Mouse (Mus musculus) lung, postnatal 0 days (tissue): ENCODE results near the gene Ppfia4. TPM values are rescaled to one million over a fixed set of nuclear protein-coding genes. Genes with fewer than 3 reads are reported as not detected.
A peak's percentile ranks its signal among the peaks of the same experiment; 100 is the strongest.

Experiments used
- ATAC-seq: fragments of 200-750 bp; cut with Nextera tagmentation; 2 replicates; pipeline ENCODE4 v1.8.0; 2017; ENCODE audit warnings: moderate library complexity
- DNase-seq: peaks from one replicate; pipeline ENCODE4 v3.0.0-alpha.2; 2016; ENCODE audit warnings: low spot score
- H3K27ac ChIP-seq: fragments of 300-500 bp; sonication (generic); 2 replicates; pipeline ENCODE4 v1.5.1; 2014; ENCODE audit warnings: antibody characterized with exemption, mild to moderate bottlenecking, low read length, mixed read lengths
- H3K27me3 ChIP-seq: fragments of 300-500 bp; sonication (generic); replicated peaks from 2 replicates; pipeline ENCODE4 v1.6.1; 2014; ENCODE audit warnings: low read length, mixed read lengths; ENCODE audit not compliant: insufficient read depth
- H3K36me3 ChIP-seq: fragments of 300-500 bp; sonication (generic); 2 replicates; pipeline ENCODE4 v1.6.1; 2014; ENCODE audit warnings: low read length, mixed read lengths; ENCODE audit not compliant: insufficient read depth
- H3K4me1 ChIP-seq: fragments of 300-500 bp; sonication (generic); 2 replicates; pipeline ENCODE4 v1.6.1; 2014; ENCODE audit warnings: antibody characterized with exemption, low read depth, low read length, mixed read lengths; ENCODE audit not compliant: insufficient read depth
- H3K4me2 ChIP-seq: fragments of 300-500 bp; sonication (generic); replicated peaks from 2 replicates; pipeline ENCODE4 v1.6.1; 2014; ENCODE audit warnings: low read depth, mild to moderate bottlenecking, low read length, moderate library complexity, mixed read lengths
- H3K4me3 ChIP-seq: fragments of 300-500 bp; sonication (generic); 2 replicates; pipeline ENCODE4 v1.5.1; 2014; ENCODE audit warnings: low read depth, low read length
- H3K9ac ChIP-seq: fragments of 300-500 bp; sonication (generic); replicated peaks from 2 replicates; pipeline ENCODE4 v1.6.1; 2014; ENCODE audit warnings: low read depth, mild to moderate bottlenecking
- H3K9me3 ChIP-seq: fragments of 300-500 bp; sonication (generic); 2 replicates; pipeline ENCODE4 v1.6.1; 2016; ENCODE audit warnings: low read length, mixed read lengths
- CTCF ChIP-seq: IDR thresholded peaks from 2 replicates; pipeline ENCODE4 v1.5.1; 2016; ENCODE audit warnings: antibody characterized with exemption, mild to moderate bottlenecking
- EP300 ChIP-seq: IDR thresholded peaks from 2 replicates; pipeline ENCODE4 v1.6.1; 2016; ENCODE audit warnings: antibody characterized with exemption, mild to moderate bottlenecking, control low read depth
- WGBS: fragments of 180-500 bp; shearing (Covaris S2); extraction: QIAGEN DNeasy Blood & Tissue Kit; methylation state at CpG from one replicate; pipeline ENCODE4 v1.1.7; 2014; 5-methylcytosine and 5-hydroxymethylcytosine counted together
- polyA plus RNA-seq: library from polyadenylated mRNA; unstranded; fragments of >200 nt; fragmentation: Nextera tagmentation; extraction: Ambion mirVana; gene quantifications from 2 replicates; pipeline ENCODE4 v1.2.1, GENCODE M21; 2015

The Ppfia4 gene
- polyA plus RNA-seq, 1 experiment from 2014 or later = 4.5 TPM

DNA sequence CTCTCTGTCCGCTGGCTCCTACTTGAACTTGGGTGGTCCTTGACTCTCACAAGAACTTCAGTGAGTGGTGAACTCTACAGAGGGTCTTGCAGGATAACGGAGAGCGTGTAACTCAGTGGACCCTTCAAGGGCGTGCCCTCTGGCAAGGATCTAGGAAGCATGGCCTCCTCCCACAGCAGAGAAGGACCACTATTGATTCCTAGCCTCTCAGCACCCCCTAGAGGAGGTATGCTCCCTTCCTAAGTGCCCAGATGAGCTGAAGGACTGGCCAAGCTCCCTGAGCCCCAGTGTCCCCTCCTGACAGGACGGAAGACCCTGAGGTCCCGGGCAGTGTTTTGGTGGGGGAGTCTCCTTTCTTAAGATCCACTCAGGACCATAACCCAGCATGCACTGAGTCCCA lies 10.1 kb downstream of the Ppfia4 start:
- Histone ChIP-seq H3K27me3 (no peaks in the 10 kb centered on the region), H3K4me1 (no peaks in the 10 kb centered on the region), H3K9ac (no peak overlapping the region), H3K4me2 (no peak overlapping the region), H3K27ac (no peak overlapping the region), H3K36me3 (no peaks in the 10 kb centered on the region), H3K9me3 (no peaks in the 10 kb centered on the region), H3K4me3 (no peak overlapping the region)
- TF ChIP-seq CTCF (peak; percentile 74), EP300 (no peak)
- 69% methylated on average over 6 of the region's 6 CpGs for WGBS
- DNase-seq (peak; percentile 57), ATAC-seq (peak; percentile 72)

DNA sequence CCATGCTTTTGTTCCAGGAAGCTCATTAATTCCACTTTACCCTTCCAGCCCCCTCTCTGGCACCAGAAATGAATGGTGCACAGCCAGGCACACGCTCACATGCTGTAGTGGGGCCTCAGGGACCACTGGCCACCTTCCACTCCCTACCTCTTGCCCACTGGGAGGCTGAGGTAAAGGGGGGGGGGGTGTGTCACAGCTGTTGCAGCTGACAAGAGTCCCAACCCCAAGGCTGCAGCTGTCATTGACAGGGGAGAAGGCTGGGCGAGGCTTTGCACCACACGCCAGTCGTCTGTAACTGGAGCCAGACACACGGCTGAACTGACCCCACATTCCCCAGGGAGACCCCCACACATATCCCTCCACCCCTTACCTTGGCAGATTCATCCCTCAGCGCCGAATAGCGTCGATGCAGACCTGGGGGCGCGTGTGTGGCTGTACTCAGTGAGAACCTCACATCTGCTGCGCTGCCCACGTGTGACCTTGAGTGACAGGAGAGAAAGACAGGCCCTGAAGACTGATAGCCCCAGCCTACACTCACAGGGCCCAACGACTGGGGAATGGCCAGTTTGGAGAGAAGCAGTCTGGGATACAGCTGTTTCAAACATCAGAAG lies 11.9 kb downstream of the Ppfia4 start:
- no peak overlapping the region for H3K27ac ChIP-seq
- no peak for ATAC-seq
- no peak overlapping the region for H3K4me3 ChIP-seq
- TF ChIP-seq CTCF = no peak
- TF ChIP-seq EP300 = no peak
- H3K9ac ChIP-seq = no peak overlapping the region
- H3K36me3 ChIP-seq = no peaks in the 10 kb centered on the region
- H3K9me3 ChIP-seq = no peaks in the 10 kb centered on the region
- H3K4me2 ChIP-seq = no peak overlapping the region
- H3K27me3 ChIP-seq = no peaks in the 10 kb centered on the region
- 56% methylated on average over 14 of the region's 14 CpGs for WGBS
- H3K4me1 ChIP-seq = no peaks in the 10 kb centered on the region
- no peak for DNase-seq

GRCm38 (mm10) chr1:134318261-134318660 lies 14.5 kb downstream of the Ppfia4 start:
- Histone ChIP-seq H3K9me3 (no peaks in the 10 kb centered on the region), H3K36me3 (no peaks in the 10 kb centered on the region), H3K4me1 (no peaks in the 10 kb centered on the region), H3K4me3 (no peak overlapping the region), H3K9ac (no peak overlapping the region), H3K4me2 (no peak overlapping the region), H3K27ac (no peak overlapping the region), H3K27me3 (no peaks in the 10 kb centered on the region)
- 81% methylated on average over 5 of the region's 5 CpGs for WGBS
- TF ChIP-seq CTCF (no peak), EP300 (no peak)
- ATAC-seq (no peak), DNase-seq (no peak)

GRCm38 (mm10) chr1:134316361-134316760 lies 16.4 kb downstream of the Ppfia4 start:
- Histone ChIP-seq H3K27ac (no peak overlapping the region), H3K27me3 (no peaks in the 10 kb centered on the region), H3K4me2 (no peak overlapping the region), H3K4me1 (no peaks in the 10 kb centered on the region), H3K9me3 (no peaks in the 10 kb centered on the region), H3K36me3 (no peaks in the 10 kb centered on the region), H3K9ac (no peak overlapping the region), H3K4me3 (no peak overlapping the region)
- no peak for TF ChIP-seq EP300
- TF ChIP-seq CTCF = no peak
- 80% methylated on average over 9 of the region's 9 CpGs for WGBS
- DNase-seq (no peak), ATAC-seq (no peak)

GRCm38 (mm10) chr1:134315181-134315580 lies 17.5 kb downstream of the Ppfia4 start:
- Histone ChIP-seq H3K4me2 (no peak overlapping the region), H3K4me1 (no peaks in the 10 kb centered on the region), H3K27me3 (no peaks in the 10 kb centered on the region), H3K27ac (no peak overlapping the region), H3K4me3 (no peak overlapping the region), H3K9me3 (no peaks in the 10 kb centered on the region), H3K36me3 (no peaks in the 10 kb centered on the region), H3K9ac (no peak overlapping the region)
- ATAC-seq (no peak), DNase-seq (no peak)
- WGBS = 76% methylated on average over 5 of the region's 5 CpGs
- no peak for TF ChIP-seq CTCF
- no peak for TF ChIP-seq EP300

DNA sequence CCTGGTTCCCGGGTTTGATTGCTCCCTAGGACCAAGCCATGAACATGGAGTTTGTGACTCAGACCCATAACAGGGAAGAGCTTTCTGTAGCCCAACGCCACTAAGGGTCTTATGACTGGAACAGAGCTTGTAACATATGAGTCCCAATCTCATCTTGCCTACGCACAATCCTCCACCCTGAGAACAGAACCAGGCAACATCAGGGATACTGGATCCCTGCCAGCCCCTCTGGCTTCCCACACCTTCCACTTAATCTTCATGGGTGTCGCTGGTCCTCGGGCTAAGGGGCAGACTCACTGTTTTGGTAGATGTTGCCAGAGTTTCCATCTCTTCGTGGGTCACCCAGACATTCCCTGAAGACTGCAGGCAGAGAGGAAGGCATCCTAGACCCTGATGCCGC lies 21.0 kb downstream of the Ppfia4 start:
- no peaks in the 10 kb centered on the region for H3K27me3 ChIP-seq
- TF ChIP-seq EP300 = no peak
- no peak for TF ChIP-seq CTCF
- no peak overlapping the region for H3K9ac ChIP-seq
- H3K4me2 ChIP-seq = no peak overlapping the region
- no peak overlapping the region for H3K27ac ChIP-seq
- no peaks in the 10 kb centered on the region for H3K4me1 ChIP-seq
- H3K9me3 ChIP-seq = no peaks in the 10 kb centered on the region
- WGBS = 82% methylated on average over 7 of the region's 7 CpGs
- ATAC-seq = no peak
- H3K4me3 ChIP-seq = no peak overlapping the region
- no peak for DNase-seq
- H3K36me3 ChIP-seq = no peaks in the 10 kb centered on the region

GRCm38 (mm10) chr1:134310729-134311128 lies 22.0 kb downstream of the Ppfia4 start:
- no peak overlapping the region for H3K4me3 ChIP-seq
- 89% methylated on average over 3 of the region's 3 CpGs for WGBS
- no peak overlapping the region for H3K9ac ChIP-seq
- H3K4me1 ChIP-seq = no peaks in the 10 kb centered on the region
- H3K27me3 ChIP-seq = no peaks in the 10 kb centered on the region
- TF ChIP-seq CTCF = no peak
- no peak for TF ChIP-seq EP300
- H3K4me2 ChIP-seq = no peak overlapping the region
- no peaks in the 10 kb centered on the region for H3K9me3 ChIP-seq
- H3K27ac ChIP-seq = no peak overlapping the region
- no peaks in the 10 kb centered on the region for H3K36me3 ChIP-seq
- DNase-seq = no peak
- no peak for ATAC-seq
